ENCODE assay signal across 8 mouse cellular contexts in genomic region chr7:30322865-30323264, GRCm38 (mm10). TPM values are rescaled to one million over a fixed set of nuclear protein-coding genes. Genes with fewer than 3 reads are reported as not detected.
DNase-seq lines count a peak whose midpoint lies in the region; ATAC-seq lines count a peak whose summit lies in the region.

No protein-coding gene starts in this region.

- no peak for ATAC-seq in heart, embryonic 13.5 days (ENCODE audit: extremely low read depth, insufficient number of reproducible peaks, low FRiP score, low TSS enrichment)
- no peak for ATAC-seq in forebrain, embryonic 12.5 days (ENCODE audit: low FRiP score)
- no peak for ATAC-seq in liver, embryonic 16.5 days (ENCODE audit: low read depth)

- H3K27me3 ChIP-seq in heart, embryonic 13.5 days (replicated peaks) = no peaks in the 10 kb centered on the region
- H3K27me3 ChIP-seq in forebrain, embryonic 12.5 days = peaks cover 10% of the 10 kb centered on the region; the same call in 1 of the 2 replicates
- no peaks in the 10 kb centered on the region for H3K27me3 ChIP-seq in liver, embryonic 16.5 days (ENCODE audit: control insufficient read depth, insufficient read depth, low read depth, low read length)

- peak overlapping the region; percentile 80 for H3K9ac ChIP-seq in heart, embryonic 13.5 days
- H3K9ac ChIP-seq in forebrain, embryonic 12.5 days = peak overlapping the region; percentile 83
- H3K9ac ChIP-seq in liver, embryonic 16.5 days (ENCODE audit: low read depth, low read length) = peak overlapping the region; percentile 68

- 33% methylated on average over 6 of the region's 6 CpGs for WGBS in heart, embryonic 13.5 days
- WGBS in forebrain, embryonic 12.5 days = 35% methylated on average over 6 of the region's 6 CpGs
- WGBS in liver, embryonic 16.5 days (ENCODE audit: insufficient replicate concordance) = 7% methylated on average over 6 of the region's 6 CpGs

- peak overlapping the region; percentile 93 for H3K27ac ChIP-seq in heart, embryonic 13.5 days (replicated peaks)
- peak overlapping the region; percentile 85; the same call in 1 of the 2 replicates for H3K27ac ChIP-seq in forebrain, embryonic 12.5 days
- peak overlapping the region; percentile 80 for H3K27ac ChIP-seq in liver, embryonic 16.5 days (ENCODE audit: low read length)

- intact Hi-C loops in heart, postnatal 25 days (cut with DNase I) = no loop called here

- H3K4me3 ChIP-seq in heart, embryonic 13.5 days = peak overlapping the region; percentile 82
- H3K4me3 ChIP-seq in forebrain, embryonic 12.5 days (replicated peaks) = peak overlapping the region; percentile 78
- peak overlapping the region; percentile 74 for H3K4me3 ChIP-seq in liver, embryonic 16.5 days (ENCODE audit: low read depth, low read length)

- H3K4me2 ChIP-seq in heart, embryonic 13.5 days = peak overlapping the region; percentile 92
- H3K4me2 ChIP-seq in forebrain, embryonic 12.5 days = peak overlapping the region; percentile 89
- H3K4me2 ChIP-seq in liver, embryonic 16.5 days (ENCODE audit: low read depth, low read length) = peak overlapping the region; percentile 78

- DNase-seq in heart, postnatal 25 days (ENCODE audit: low spot score) = no peak
- DNase-seq in CD4-positive, CD25-positive, alpha-beta regulatory T cell, adult 2 months (ENCODE audit: low read depth, low spot score) = peak; percentile 89
- DNase-seq in urinary bladder, postnatal 4 days (ENCODE audit: low spot score in 2 of 2) = no peak
- no peak for DNase-seq in adrenal gland, adult (ENCODE audit: inconsistent age in 2 of 2, low spot score in 1 of 2)
- no peak for DNase-seq in adrenal gland, postnatal 10 days

- H3K9me3 ChIP-seq in heart, embryonic 13.5 days = 0 out of 2 replicates have a peak, but pooled peaks cover 4% of the 10 kb centered on the region
- H3K9me3 ChIP-seq in forebrain, embryonic 12.5 days = peaks cover 4% of the 10 kb centered on the region; the same call in 1 of the 2 replicates
- no peaks in the 10 kb centered on the region for H3K9me3 ChIP-seq in liver, embryonic 16.5 days (replicated peaks; ENCODE audit: control insufficient read depth, low read length)

- no peaks in the 10 kb centered on the region for H3K36me3 ChIP-seq in heart, embryonic 13.5 days
- no peaks in the 10 kb centered on the region for H3K36me3 ChIP-seq in forebrain, embryonic 12.5 days (replicated peaks)
- H3K36me3 ChIP-seq in liver, embryonic 16.5 days (ENCODE audit: control insufficient read depth, insufficient read depth) = no peaks in the 10 kb centered on the region

- peaks cover 28% of the 10 kb centered on the region for H3K4me1 ChIP-seq in heart, embryonic 13.5 days
- H3K4me1 ChIP-seq in forebrain, embryonic 12.5 days = peaks cover 17% of the 10 kb centered on the region
- peaks cover 19% of the 10 kb centered on the region for H3K4me1 ChIP-seq in liver, embryonic 16.5 days (ENCODE audit: control insufficient read depth, low read depth, low read length)

RNA-seq across cellular contexts. Expression of gene Sdhaf1, which starts 0.8 kb away (rescaled TPM):
- 14.6 and 15.1 TPM in 2 replicates for polyA plus RNA-seq in heart, embryonic 13.5 days (2015; fragmentation: Nextera tagmentation; extraction: Ambion mirVana)
- total RNA-seq in heart, postnatal 25 days (2021) = 10 to 100 TPM; 12.1 to 12.3 TPM
- 22.0 and 23.8 TPM in 2 replicates for polyA plus RNA-seq in forebrain, embryonic 12.5 days (2016; fragmentation: Nextera tagmentation; extraction: Ambion mirVana)
- polyA plus RNA-seq in liver, embryonic 16.5 days (2015; fragmentation: Nextera tagmentation; extraction: Ambion mirVana) = 4.3 and 4.6 TPM in 2 replicates
- 10 to 100 TPM; 17.9 to 19.7 TPM for total RNA-seq in adrenal gland, postnatal 10 days (2021)

RNA-seq across cellular contexts. Expression of gene E130208F15Rik, which starts 1.3 kb away (rescaled TPM):
- 2.5 and 3.3 TPM in 2 replicates for polyA plus RNA-seq in heart, embryonic 13.5 days (2015; fragmentation: Nextera tagmentation; extraction: Ambion mirVana)
- total RNA-seq in heart, postnatal 25 days (2021) = under 1 TPM; 0.45 to 0.99 TPM
- 2.0 TPM in 1 of 2 replicates, not detected in the other for polyA plus RNA-seq in forebrain, embryonic 12.5 days (2016; fragmentation: Nextera tagmentation; extraction: Ambion mirVana)
- 0.30 and 0.88 TPM in 2 replicates for polyA plus RNA-seq in liver, embryonic 16.5 days (2015; fragmentation: Nextera tagmentation; extraction: Ambion mirVana)
- 1 to 10 TPM; 2.8 TPM for total RNA-seq in adrenal gland, postnatal 10 days (2021)

RNA-seq across cellular contexts. Expression of gene Syne4, which starts 8.3 kb away (rescaled TPM):
- 18.3 and 20.2 TPM in 2 replicates for polyA plus RNA-seq in heart, embryonic 13.5 days (2015; fragmentation: Nextera tagmentation; extraction: Ambion mirVana)
- total RNA-seq in heart, postnatal 25 days (2021) = 1 to 10 TPM in 1 of 2 experiments, under 1 TPM in 1; 0.65 to 1.3 TPM
- polyA plus RNA-seq in forebrain, embryonic 12.5 days (2016; fragmentation: Nextera tagmentation; extraction: Ambion mirVana) = 21.8 and 23.5 TPM in 2 replicates
- polyA plus RNA-seq in liver, embryonic 16.5 days (2015; fragmentation: Nextera tagmentation; extraction: Ambion mirVana) = 17.0 and 22.4 TPM in 2 replicates
- 10 to 100 TPM; 17.6 to 22.3 TPM for total RNA-seq in adrenal gland, postnatal 10 days (2021)

RNA-seq across cellular contexts. Expression of gene Alkbh6, which starts 14.3 kb away (rescaled TPM):
- polyA plus RNA-seq in heart, embryonic 13.5 days (2015; fragmentation: Nextera tagmentation; extraction: Ambion mirVana) = 60.5 and 66.1 TPM in 2 replicates
- 10 to 100 TPM; 23.1 to 24.6 TPM for total RNA-seq in heart, postnatal 25 days (2021)
- polyA plus RNA-seq in forebrain, embryonic 12.5 days (2016; fragmentation: Nextera tagmentation; extraction: Ambion mirVana) = 73.2 and 79.0 TPM in 2 replicates
- 15.8 and 18.0 TPM in 2 replicates for polyA plus RNA-seq in liver, embryonic 16.5 days (2015; fragmentation: Nextera tagmentation; extraction: Ambion mirVana)
- total RNA-seq in adrenal gland, postnatal 10 days (2021) = 10 to 100 TPM; 46.8 to 49.0 TPM

RNA-seq across cellular contexts. Expression of gene Clip3, which starts 31.3 kb away (rescaled TPM):
- polyA plus RNA-seq in heart, embryonic 13.5 days (2015; fragmentation: Nextera tagmentation; extraction: Ambion mirVana) = 10.2 and 14.9 TPM in 2 replicates
- total RNA-seq in heart, postnatal 25 days (2021) = 1 to 10 TPM; 7.0 to 7.7 TPM
- 77.2 and 87.9 TPM in 2 replicates for polyA plus RNA-seq in forebrain, embryonic 12.5 days (2016; fragmentation: Nextera tagmentation; extraction: Ambion mirVana)
- 0.50 and 0.90 TPM in 2 replicates for polyA plus RNA-seq in liver, embryonic 16.5 days (2015; fragmentation: Nextera tagmentation; extraction: Ambion mirVana)
- total RNA-seq in adrenal gland, postnatal 10 days (2021) = 10 to 100 TPM; 31.6 to 36.5 TPM
